In genomic region chr7:102014995-102015394, GRCm38 (mm10) we compare ENCODE assay signal across 24 mouse cellular contexts. TPM values are rescaled to one million over a fixed set of nuclear protein-coding genes. Genes with fewer than 3 reads are reported as not detected.
A peak's percentile ranks its signal among the peaks of the same experiment; 100 is the strongest.
DNase-seq lines count a peak whose midpoint lies in the region; ATAC-seq and TF ChIP-seq lines count a peak whose summit lies in the region.
"Had no signal": no experiment of that assay in that cellular context is flagged by ENCODE, and none has a peak within 500 bp of the region (broad histone marks: within the 10 kb centered on the region; RNA-seq: fewer than 3 reads in every experiment).

No protein-coding gene starts in this region.

- intact Hi-C loops in gastrocnemius, adult 2 months (cut with DNase I), result no loop called here

- peaks cover 98% of the 10 kb centered on the region for H3K36me3 ChIP-seq in neural tube, embryonic 15.5 days

- WGBS in neural tube, embryonic 15.5 days, result 86% methylated on average over 2 of the region's 2 CpGs

- H3K4me2 ChIP-seq in neural tube, embryonic 15.5 days, result no peak overlapping the region
- H3K4me2 ChIP-seq: embryonic facial prominence, embryonic 12.5 days; forebrain, embryonic 13.5 days; forebrain, embryonic 15.5 days had no signal

- DNase-seq in adrenal gland, adult (ENCODE audit: inconsistent age in 2 of 2, low spot score in 1 of 2), result peak; percentile 75 to 77
- DNase-seq in adrenal gland, postnatal 10 days, result no peak
- DNase-seq in adrenal gland, postnatal 14 days, result peak; percentile 33
- DNase-seq in adrenal gland, postnatal 4 days (ENCODE audit: low spot score in 2 of 2), result no peak
- DNase-seq in gastrocnemius, adult 2 months, result peak; percentile 6
- DNase-seq in gastrocnemius, postnatal 25 days, result no peak
- DNase-seq in neural tube, embryonic 10.5 days (ENCODE audit: extremely low spot score, low spot score), result no peak
- DNase-seq: B cell, adult 2 months; cerebellum, adult 11-12 months; cerebellum, adult 2 months; cerebellum, adult 9-10 months; cerebellum, postnatal 10 days; cerebellum, postnatal 25 days; forebrain, postnatal 0 days had no signal

- no peak for ATAC-seq in neural tube, embryonic 15.5 days (ENCODE audit: low FRiP score)
- ATAC-seq: activated CD4-positive, CD25-positive, alpha-beta regulatory T cell, adult 4 months; CD4-positive, CD25-positive, alpha-beta regulatory T cell, adult 4 months; forebrain, embryonic 13.5 days; forebrain, embryonic 15.5 days; forebrain, postnatal 0 days; Patski had no signal

- H3K4me3 ChIP-seq in gastrocnemius, adult 2 months, result no peak overlapping the region
- H3K4me3 ChIP-seq in neural tube, embryonic 15.5 days (replicated peaks), result no peak overlapping the region
- H3K4me3 ChIP-seq: embryonic facial prominence, embryonic 10.5 days; embryonic facial prominence, embryonic 12.5 days; forebrain, embryonic 13.5 days; forebrain, embryonic 15.5 days had no signal

- H3K27me3 ChIP-seq in neural tube, embryonic 15.5 days (replicated peaks), result no peaks in the 10 kb centered on the region
- H3K27me3 ChIP-seq: CH12.LX; embryonic facial prominence, embryonic 12.5 days; forebrain, embryonic 13.5 days; forebrain, embryonic 15.5 days; Patski had no signal

- no peak overlapping the region for H3K27ac ChIP-seq in gastrocnemius, adult 2 months
- 0 out of 2 replicates have a peak overlapping the region, but pooled peaks have one; percentile 20 for H3K27ac ChIP-seq in neural tube, embryonic 15.5 days (replicated peaks)
- H3K27ac ChIP-seq: embryonic facial prominence, embryonic 10.5 days; embryonic facial prominence, embryonic 12.5 days; forebrain, embryonic 13.5 days; forebrain, embryonic 15.5 days had no signal

- H3K9me3 ChIP-seq in neural tube, embryonic 15.5 days (replicated peaks), result no peaks in the 10 kb centered on the region
- H3K9me3 ChIP-seq: embryonic facial prominence, embryonic 10.5 days; embryonic facial prominence, embryonic 12.5 days; forebrain, embryonic 13.5 days; forebrain, embryonic 15.5 days; G1E had no signal

- TF ChIP-seq CTCF in gastrocnemius, adult 2 months (IDR thresholded peaks at IDR 0.05), result no peak

- H3K4me1 ChIP-seq in neural tube, embryonic 15.5 days, result no peaks in the 10 kb centered on the region
- H3K4me1 ChIP-seq: embryonic facial prominence, embryonic 10.5 days; embryonic facial prominence, embryonic 12.5 days; forebrain, embryonic 13.5 days; forebrain, embryonic 15.5 days had no signal

- no peak overlapping the region for H3K9ac ChIP-seq in neural tube, embryonic 15.5 days (replicated peaks)
- H3K9ac ChIP-seq: embryonic facial prominence, embryonic 12.5 days; forebrain, embryonic 13.5 days; forebrain, embryonic 15.5 days; forebrain, postnatal 0 days had no signal

RNA-seq across cellular contexts. Expression of gene Il18bp, which starts 3.5 kb away (rescaled TPM):
- 1 to 10 TPM; 5.4 to 6.3 TPM for total RNA-seq in adrenal gland, postnatal 10 days (2021)
- total RNA-seq in adrenal gland, postnatal 14 days (2021), result 5.6 and 5.8 TPM in 2 replicates
- total RNA-seq in adrenal gland, postnatal 4 days (2021), result 10 to 100 TPM; 11.5 to 11.6 TPM
- total RNA-seq in gastrocnemius, adult 2 months (2021), result 1 to 10 TPM; 1.9 to 2.3 TPM
- 1 to 10 TPM; 1.9 to 2.7 TPM for total RNA-seq in gastrocnemius, postnatal 25 days (2021)
- 3.8 and 5.1 TPM in 2 replicates for polyA plus RNA-seq in neural tube, embryonic 15.5 days (2015; fragmentation: Nextera tagmentation; extraction: Ambion mirVana)

RNA-seq across cellular contexts. Expression of gene Rnf121, which starts 50.3 kb away (rescaled TPM):
- total RNA-seq in adrenal gland, postnatal 10 days (2021), result 10 to 100 TPM; 25.6 to 28.3 TPM
- total RNA-seq in adrenal gland, postnatal 14 days (2021), result 30.4 and 32.0 TPM in 2 replicates
- total RNA-seq in adrenal gland, postnatal 4 days (2021), result 10 to 100 TPM; 31.9 to 33.3 TPM
- total RNA-seq in gastrocnemius, adult 2 months (2021), result 10 to 100 TPM; 23.3 to 25.7 TPM
- 10 to 100 TPM; 22.4 to 24.2 TPM for total RNA-seq in gastrocnemius, postnatal 25 days (2021)
- polyA plus RNA-seq in neural tube, embryonic 15.5 days (2015; fragmentation: Nextera tagmentation; extraction: Ambion mirVana), result 33.0 and 33.5 TPM in 2 replicates

RNA-seq across cellular contexts. Expression of gene Xndc1, which starts 50.3 kb away (rescaled TPM):
- total RNA-seq in adrenal gland, postnatal 10 days (2021), result 10 to 100 TPM; 12.6 to 19.0 TPM
- 12.1 and 17.2 TPM in 2 replicates for total RNA-seq in adrenal gland, postnatal 14 days (2021)
- 10 to 100 TPM; 24.0 to 24.4 TPM for total RNA-seq in adrenal gland, postnatal 4 days (2021)
- total RNA-seq in gastrocnemius, adult 2 months (2021), result 1 to 10 TPM; 4.4 to 6.5 TPM
- 1 to 10 TPM; 4.5 to 5.1 TPM for total RNA-seq in gastrocnemius, postnatal 25 days (2021)
- 27.0 and 30.6 TPM in 2 replicates for polyA plus RNA-seq in neural tube, embryonic 15.5 days (2015; fragmentation: Nextera tagmentation; extraction: Ambion mirVana)

RNA-seq across cellular contexts. Expression of gene Xntrpc, which starts 50.5 kb away (rescaled TPM):
- total RNA-seq in adrenal gland, postnatal 10 days (2021), result 1 to 10 TPM in 1 of 2 experiments, under 1 TPM in 1; 0.93 to 1.3 TPM
- total RNA-seq in adrenal gland, postnatal 14 days (2021), result 1.2 and 1.5 TPM in 2 replicates
- 1 to 10 TPM; 2.1 to 2.4 TPM for total RNA-seq in adrenal gland, postnatal 4 days (2021)
- total RNA-seq in gastrocnemius, adult 2 months (2021), result 1 to 10 TPM in 1 of 2 experiments, under 1 TPM in 1; 0.50 to 1.2 TPM
- under 1 TPM in 1 of 2 experiments, not detected in 1; 0.80 TPM for total RNA-seq in gastrocnemius, postnatal 25 days (2021)
- polyA plus RNA-seq in neural tube, embryonic 15.5 days (2015; fragmentation: Nextera tagmentation; extraction: Ambion mirVana), result 0.86 and 1.1 TPM in 2 replicates

Comparison
In these comparisons a context has a peak if more than half of its experiments do, and no peak if none do; other contexts are left out.
1. DNase-seq: peak in adrenal gland, adult (2 of 2), adrenal gland, postnatal 14 days (single experiment) and gastrocnemius, adult 2 months (single experiment); none in adrenal gland, postnatal 10 days (single experiment), adrenal gland, postnatal 4 days (0 of 2), gastrocnemius, postnatal 25 days (single experiment) and neural tube, embryonic 10.5 days (single experiment).